Mouse (Mus musculus) central nervous system, embryonic 14 days (tissue): ENCODE measurements around the gene Fam219b. TPM values are rescaled to one million over a fixed set of nuclear protein-coding genes. Genes with fewer than 3 reads are reported as not detected.

Experiments used
- polyA plus RNA-seq: library from polyadenylated mRNA; depleted of rRNA; stranded (reverse); fragments of >200 nt; gene quantifications from 2 replicates; pipeline ENCODE4 v1.2.3, GENCODE M21; 2012; rRNA removed

The Fam219b gene
- 14.1 and 15.3 TPM in 2 replicates for polyA plus RNA-seq

GRCm38 (mm10) chr9:57537044-57537727, at the start of gene Fam219b:
Fam219b (plus strand) TSS chr9:57537528.

GRCm38 (mm10) chr9:57503622-57504380, 33.5 kb upstream of the Fam219b start, which contains the start of gene Rpp25:
Rpp25 (plus strand) TSS chr9:57504026.

GRCm38 (mm10) chr9:57521056-57521911, 16.0 kb upstream of the Fam219b start, which contains the start of gene Cox5a:
Cox5a (plus strand) TSS chr9:57521274.

GRCm38 (mm10) chr9:57552139-57552887, 15.0 kb downstream of the Fam219b start, which contains the start of gene Mpi:
Mpi (minus strand) TSS chr9:57552763.

GRCm38 (mm10) chr9:57560861-57561710, 23.8 kb downstream of the Fam219b start, which contains the start of gene Scamp2:
Scamp2 (plus strand) TSS chr9:57560943.

GRCm38 (mm10) chr9:57589224-57590126, 52.1 kb downstream of the Fam219b start, which contains the start of gene Ulk3:
Ulk3 (plus strand) TSS chr9:57589452.

Other genes with a start within 250 kb of the Fam219b start
- gene Ppcdc, start 97.4 kb upstream of the Fam219b start, polyA plus RNA-seq, result 17.6 and 19.2 TPM in 2 replicates
- gene Scamp5, start 69.5 kb upstream of the Fam219b start, polyA plus RNA-seq, result 158 and 168 TPM in 2 replicates
- gene Rpp25, start 33.5 kb upstream of the Fam219b start, polyA plus RNA-seq, result 8.9 and 9.9 TPM in 2 replicates
- 281 and 304 TPM in 2 replicates for gene Cox5a, start 16.3 kb upstream of the Fam219b start, polyA plus RNA-seq
- 73.2 and 77.8 TPM in 2 replicates for gene Mpi, start 15.2 kb downstream of the Fam219b start, polyA plus RNA-seq
- gene Scamp2, start 23.4 kb downstream of the Fam219b start, polyA plus RNA-seq, result 64.7 and 67.9 TPM in 2 replicates
- 34.6 and 42.8 TPM in 2 replicates for gene Ulk3, start 51.9 kb downstream of the Fam219b start, polyA plus RNA-seq
- gene Cplx3, start 68.8 kb downstream of the Fam219b start, polyA plus RNA-seq, result 0.19 and 0.42 TPM in 2 replicates
- 0.05 TPM in 1 of 2 replicates, not detected in the other for gene Lman1l, start 83.2 kb downstream of the Fam219b start, polyA plus RNA-seq
- gene Csk, start 116.1 kb downstream of the Fam219b start, polyA plus RNA-seq, result 114 and 117 TPM in 2 replicates
- gene Cyp1a2, start 146.2 kb downstream of the Fam219b start, polyA plus RNA-seq, result not detected in 2 replicates
- gene Cyp1a1, start 150.4 kb downstream of the Fam219b start, polyA plus RNA-seq, result 0.05 and 0.06 TPM in 2 replicates
- 19.5 and 21.2 TPM in 2 replicates for gene Edc3, start 171.0 kb downstream of the Fam219b start, polyA plus RNA-seq
- 170 and 196 TPM in 2 replicates for gene Clk3, start 228.3 kb downstream of the Fam219b start, polyA plus RNA-seq